Mouse (Mus musculus): ENCODE data around the gene Lrpprc. TPM values are rescaled to one million over a fixed set of nuclear protein-coding genes. Genes with fewer than 3 reads are reported as not detected.
"Not testable (repeated sequence)": the region's sequence is repeated elsewhere in the genome, so short reads cannot be mapped to it uniquely, and the experiment has no call there.

The Lrpprc gene
- total RNA-seq (2021) (10 to 100 TPM; 67.1 to 72.5 TPM), polyA plus RNA-seq (2012; rRNA removed) (19.9 and 21.6 TPM in 2 replicates)
- long read RNA-seq, full-length matches to known transcripts = 59 of 77 reads
- long read RNA-seq, partial matches to known transcripts = 8 of 77 reads
- long read RNA-seq, other reads (novel, unspliced or antisense) = 10 of 77 reads

DNA sequence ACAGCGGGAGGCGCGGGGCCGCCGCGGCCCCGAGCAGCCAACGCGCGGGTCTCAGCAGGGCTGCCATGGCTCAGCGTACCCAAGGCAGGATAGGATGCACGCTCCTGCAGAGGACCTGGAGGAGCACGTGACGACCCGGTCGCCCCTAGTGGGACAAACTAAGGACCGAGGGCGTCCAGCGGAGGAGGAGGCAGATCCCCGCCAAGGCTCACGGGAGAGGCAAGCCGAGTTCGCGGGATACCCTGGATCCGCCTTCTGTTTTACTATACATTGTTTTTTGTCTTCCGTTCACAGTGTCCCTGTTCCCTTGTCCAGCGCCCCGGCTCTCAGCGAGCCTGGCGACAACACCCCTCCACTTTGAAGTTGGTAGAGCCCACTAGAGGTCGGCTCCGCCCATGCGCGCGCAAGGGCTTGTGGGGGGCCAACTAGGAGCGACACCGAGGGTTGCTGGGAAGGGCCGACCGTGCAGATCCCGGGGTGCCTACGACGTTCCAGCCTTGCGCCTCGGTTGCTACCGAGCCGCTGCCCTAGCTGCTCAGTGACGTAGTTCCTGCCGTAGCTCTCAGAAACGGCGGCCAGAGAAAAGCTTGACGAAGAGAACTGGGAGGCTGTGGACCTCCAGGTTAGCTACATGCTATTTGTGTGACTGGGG, at the start of gene Lrpprc:
TSS of gene Lrpprc (minus strand) at position 343 of the 652 bp plus-strand sequence.
- peak; percentile 95 for DNase-seq

DNA sequence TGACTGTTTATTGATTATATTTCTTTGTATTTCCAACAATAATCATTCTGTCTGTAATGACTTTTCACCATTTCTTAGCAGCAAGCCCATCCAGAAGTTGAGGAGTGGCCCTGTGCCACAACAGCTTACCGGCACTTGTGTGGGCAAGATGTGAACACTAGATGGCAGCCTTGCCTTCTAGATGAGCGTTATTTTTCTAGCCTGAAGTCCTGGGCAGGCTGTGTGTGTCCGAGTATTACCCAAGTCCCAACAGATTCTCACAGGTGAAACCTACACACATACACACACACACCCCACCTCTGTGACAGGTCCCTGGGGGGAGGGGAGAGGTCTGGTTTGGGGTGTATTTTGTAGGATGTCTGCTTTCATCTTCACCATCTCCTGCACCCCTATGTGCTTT, 47.2 kb upstream of the Lrpprc start:
- peak; percentile 71 for DNase-seq

DNA sequence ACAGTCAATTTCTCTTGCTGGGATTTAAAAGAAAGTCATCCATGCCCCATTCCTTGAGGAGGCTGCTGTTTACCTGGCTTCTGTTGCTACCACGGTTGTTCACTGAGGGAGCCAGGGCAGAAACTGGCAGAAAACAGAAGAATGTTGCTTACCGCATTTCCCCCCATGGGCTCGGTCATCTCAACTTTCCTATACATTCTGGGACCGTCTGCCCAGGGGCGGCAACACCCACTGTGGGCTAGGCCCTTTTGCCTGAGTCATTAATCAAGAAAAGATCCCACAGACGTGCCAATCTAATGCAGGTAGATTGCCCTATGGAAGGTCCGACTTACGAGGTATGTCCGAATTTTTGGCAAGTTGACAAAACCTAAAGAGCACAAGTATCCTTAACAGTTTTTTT, 44.7 kb upstream of the Lrpprc start:
- no peak for DNase-seq

DNA sequence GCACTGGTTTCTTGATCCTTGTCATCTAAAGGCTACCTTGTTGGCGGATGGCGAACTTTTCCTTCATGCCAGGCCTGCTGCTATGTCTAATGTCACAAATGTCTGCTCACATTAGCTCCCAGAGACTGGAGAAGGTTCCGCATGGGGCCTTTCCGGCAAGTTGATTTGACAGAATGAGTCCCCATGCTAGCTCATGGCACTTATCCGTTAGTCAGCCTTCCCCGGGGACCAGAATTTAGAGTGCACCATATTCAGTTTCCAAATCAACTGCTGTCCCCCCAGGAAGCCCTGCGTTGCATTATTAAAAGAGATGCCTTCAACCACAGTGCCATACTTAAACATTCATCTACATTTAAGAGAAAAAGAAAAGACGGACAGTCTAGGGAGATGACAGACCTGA, 41.8 kb upstream of the Lrpprc start:
- no peak for DNase-seq

DNA sequence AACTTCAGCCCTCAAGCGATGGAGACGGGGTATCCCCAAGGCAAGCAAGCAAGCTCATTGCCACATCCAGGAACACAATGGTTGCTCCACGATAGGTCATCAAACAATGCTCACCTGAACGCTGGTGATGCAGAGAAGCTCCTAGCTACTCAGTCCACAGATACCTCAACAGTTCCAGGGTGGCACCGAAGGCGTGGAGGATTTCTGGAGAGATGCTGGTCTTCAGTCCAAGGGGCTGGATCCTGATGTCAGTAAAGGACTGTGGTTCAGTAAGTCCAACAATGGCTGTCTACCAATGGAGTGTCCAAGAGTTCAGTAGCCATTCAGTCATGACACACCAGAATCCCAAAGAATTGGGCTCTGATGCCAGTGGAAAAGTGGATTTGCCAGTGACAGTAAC, 37.7 kb upstream of the Lrpprc start:
- DNase-seq = no peak

DNA sequence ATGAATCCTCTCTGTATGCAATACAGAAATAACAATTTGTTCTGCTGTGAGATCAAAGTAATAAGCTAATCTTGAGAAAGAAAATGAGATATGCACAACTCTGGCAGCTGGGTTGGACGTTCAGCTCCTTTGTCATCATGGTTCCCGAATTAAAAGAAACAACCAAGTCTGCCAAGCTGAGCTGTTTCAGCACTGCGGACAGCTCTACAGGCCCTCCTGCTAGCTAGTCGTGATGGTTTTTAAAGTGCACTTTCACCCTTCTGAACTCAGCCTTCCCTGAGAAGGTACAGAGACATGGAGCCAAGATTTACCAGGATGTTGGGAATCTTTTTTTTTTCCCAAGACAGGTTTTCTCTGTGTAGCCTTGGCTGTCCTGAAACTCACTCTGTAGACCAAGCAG, 30.0 kb upstream of the Lrpprc start:
- DNase-seq = peak; percentile 6

DNA sequence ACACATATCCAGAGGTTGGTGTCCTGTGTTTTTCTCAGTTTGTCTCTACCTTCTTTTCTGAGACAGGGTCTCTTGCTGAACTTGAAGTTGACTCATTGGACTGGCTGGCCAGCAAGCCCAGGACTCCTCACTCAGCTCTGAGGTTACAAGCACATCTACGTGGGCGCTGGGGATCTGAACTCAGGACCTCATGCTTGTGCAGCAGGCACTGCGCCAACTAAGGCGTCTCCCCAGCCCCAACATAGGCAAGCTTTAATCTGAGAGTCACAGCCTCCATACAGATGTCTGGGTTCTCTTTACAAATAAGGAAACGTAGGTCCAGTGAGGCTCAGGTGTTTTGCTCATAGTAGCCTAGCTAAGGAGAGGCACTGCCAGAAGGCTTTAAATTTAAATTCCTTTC, 27.8 kb upstream of the Lrpprc start:
- DNase-seq = no peak

DNA sequence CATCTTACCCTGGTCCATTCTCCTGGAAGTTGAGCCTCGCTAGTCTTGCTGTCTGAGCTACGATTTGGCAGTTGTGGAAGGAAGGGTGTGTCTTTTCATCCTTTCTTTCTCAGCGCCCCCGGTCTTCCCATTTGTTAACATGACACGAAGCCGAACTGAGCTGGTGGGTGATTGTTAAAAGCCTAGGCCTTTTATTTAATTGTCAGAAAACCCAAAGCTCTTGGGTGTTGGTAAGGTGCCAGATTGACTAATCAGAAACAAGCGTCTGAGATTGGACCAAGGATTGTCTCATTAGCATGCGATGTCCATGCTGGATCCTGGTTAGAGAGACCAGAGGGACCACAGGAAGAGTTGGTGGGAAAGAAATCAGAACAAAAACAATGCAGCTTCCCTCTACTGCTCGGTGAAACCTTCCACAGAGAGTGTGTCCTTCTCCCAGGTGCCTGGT, 25.4 kb upstream of the Lrpprc start:
- no peak for DNase-seq

DNA sequence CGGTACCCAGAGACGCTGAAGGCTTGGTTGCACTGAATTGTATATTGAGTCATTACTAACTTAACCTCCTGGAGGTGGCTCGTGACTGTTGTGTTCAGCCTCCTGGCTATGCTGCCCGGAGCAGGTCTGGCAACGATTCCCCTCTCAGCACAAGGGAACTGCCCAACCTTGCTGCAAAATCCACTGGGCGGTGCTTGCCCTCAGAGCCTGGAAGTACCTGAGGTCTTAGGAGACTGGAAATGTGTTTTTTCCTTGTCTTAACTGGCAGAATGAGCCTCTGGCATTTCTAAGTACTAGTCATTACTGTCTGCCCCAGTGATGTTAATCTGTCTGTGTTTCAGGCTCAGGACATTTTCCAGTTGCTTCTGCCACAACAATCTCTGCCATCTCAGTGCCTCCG, 24.3 kb upstream of the Lrpprc start:
- no peak for DNase-seq

DNA sequence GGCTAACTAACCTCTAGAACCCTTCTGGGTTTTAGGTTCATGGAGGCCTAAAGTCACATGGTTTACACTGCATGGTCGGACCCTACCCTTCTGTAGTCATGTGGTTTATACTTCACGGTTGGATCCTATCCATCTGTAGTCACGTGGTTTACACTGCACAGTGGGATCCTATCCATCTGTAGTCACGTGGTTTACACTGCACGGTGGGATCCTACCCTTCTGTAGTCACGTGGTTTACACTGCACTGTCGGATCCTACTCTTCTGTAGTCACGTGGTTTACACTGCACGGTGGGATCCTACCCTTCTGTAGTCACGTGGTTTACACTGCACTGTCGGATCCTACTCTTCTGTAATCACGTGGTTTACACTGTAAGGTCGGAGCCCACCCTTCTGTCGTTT, 23.6 kb upstream of the Lrpprc start:
- DNase-seq = not testable (repeated sequence)

DNA sequence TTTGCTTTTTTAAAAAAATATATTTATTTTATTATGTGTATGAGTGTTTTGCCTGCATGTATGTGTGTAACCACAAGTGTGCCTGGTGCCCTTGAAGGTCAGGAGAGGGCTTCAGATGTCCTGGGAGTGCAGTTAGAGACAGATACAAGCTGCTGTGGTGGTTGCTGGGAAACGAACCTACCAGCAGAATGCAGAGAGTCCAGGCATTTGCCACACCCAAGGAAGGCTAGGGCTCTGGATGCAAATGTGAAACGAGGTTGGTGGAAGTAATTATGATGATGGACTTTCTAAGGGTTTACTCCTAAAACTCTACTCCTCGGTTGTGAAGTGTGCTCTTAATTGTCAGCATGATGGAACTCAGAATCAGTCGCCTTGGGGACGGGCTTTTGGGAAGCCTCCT, 1.4 kb upstream of the Lrpprc start:
- no peak for DNase-seq

DNA sequence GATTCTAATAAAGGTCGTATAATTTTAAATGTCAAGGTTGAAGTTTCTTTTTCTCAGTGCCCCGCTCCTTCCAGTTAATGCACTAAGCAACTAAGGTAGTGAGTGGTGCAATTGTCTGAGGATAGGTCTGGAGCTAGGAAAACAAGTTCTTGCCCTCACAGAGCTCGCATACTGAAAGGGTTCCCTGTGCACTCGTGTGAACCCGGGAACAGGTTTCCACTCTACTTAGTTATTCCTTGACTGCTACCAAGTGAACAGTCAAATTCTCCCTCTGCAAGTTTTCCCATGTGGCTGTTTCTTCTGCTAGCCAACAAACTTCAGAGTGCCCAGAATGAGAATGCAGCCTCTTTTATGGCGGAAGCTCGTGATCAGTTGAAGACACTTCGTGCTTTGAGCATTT, 567 bp upstream of the Lrpprc start:
- no peak for DNase-seq

DNA sequence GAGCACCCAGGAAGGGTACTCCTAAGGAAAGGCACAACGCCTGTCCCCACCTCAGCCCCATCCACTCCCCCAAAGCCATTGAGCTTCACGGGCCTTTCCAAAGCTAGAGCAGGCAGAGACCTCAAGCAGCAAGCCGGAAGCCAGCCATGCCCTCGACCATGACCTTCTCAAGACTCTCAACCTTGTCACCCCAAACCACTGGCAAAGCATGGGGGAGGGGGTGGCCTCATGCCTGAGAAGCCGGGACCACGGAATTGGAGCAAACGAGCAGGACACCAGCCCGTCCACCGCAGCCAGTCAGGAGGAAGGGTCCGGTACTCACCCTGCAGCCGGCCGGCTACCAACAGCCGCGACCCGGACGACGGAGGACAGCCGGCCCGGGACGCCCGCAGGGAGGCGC, 546 bp downstream of the Lrpprc start:
- no peak for DNase-seq

DNA sequence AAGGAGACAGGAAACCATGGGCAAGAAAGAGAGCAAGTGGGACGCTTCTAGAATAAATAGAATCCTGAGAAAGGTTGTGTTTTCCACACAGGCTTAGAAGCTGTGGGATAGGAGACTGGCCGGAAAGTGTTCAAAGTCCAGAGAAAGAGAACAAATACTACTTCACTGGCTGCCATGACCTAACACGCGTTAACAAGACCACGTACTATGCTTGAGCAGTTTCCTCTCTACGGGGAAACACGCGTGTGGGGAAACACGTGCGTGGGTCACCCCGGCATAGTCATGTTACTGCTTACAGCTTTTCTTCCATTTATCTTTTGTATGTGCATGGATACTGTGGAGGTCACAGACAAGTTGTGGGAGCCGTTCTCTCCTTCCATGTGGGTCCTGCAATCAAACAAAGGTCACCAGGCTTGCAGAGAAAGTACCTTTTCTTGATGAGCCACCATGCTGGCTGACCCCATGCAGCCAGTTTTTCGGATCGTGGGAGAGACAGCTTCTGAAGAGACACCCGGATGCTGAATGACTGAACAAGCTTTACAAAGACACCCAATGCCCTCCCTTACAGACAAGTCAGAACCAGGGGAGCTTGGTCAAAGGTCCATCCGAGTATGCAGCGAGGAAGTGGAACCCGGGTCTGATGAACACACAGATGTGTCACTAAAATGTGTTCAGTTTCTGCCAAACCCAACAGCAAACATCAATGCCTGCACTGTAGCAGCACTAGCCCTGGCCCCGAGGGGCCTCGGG, 2.0 kb downstream of the Lrpprc start:
- no peak for DNase-seq

DNA sequence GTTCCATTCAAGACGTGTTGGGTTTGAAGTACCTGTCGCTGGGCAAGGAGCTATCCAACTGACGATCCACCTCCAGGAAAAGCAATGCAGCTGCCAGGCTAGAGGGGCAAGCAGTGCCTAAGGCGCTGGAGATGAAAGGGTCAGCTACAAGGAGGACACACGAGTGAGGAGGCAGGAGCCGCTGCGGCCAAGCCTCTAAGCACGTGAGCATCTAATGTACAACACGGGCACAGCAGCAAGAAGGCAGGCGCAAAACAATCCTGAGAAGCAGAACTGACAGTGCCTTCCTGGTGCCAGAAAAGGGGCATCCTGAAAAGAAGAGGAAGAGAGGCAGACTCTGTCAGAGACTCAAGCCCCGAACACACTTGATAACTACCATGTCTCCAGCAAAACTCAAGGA, 3.1 kb downstream of the Lrpprc start:
- DNase-seq = no peak

DNA sequence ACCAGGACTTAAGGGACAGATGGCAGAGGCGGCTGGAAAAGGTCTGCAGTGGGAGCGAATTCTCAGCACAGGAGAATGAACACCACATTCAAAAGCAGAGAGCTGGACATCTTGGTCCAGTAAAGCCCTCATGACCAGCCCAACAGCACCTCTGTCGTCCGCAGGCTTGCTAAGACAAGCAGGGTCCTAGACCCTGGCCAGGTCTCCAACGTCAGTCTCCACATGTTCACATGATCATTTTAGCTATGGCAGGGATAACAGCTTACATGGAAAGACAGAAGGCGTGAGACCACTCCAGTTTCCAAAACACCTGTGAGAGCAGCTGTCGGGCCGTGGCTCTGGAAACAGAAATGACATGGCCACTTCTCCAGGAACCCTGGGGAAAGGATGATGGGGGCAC, 3.7 kb downstream of the Lrpprc start:
- DNase-seq = no peak

DNA sequence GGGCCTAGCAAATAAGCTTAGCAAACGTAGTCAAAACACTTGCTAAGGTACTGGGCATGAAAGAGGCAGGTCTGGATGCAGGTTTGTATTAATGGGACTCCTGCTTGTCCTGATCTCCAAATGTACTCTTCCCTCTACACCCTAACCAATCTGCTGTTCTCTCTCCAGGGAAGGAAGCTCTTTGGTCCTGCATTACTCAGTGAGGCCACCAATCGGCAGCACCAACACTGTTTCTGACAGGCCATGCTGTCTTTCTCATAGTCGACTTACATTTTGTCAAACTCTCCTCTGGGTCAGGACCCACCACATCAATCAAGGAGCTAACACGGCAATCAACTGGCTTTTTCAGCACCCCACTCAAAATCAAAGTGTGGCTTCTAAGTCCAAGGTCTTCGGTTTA, 5.4 kb downstream of the Lrpprc start:
- DNase-seq = no peak

DNA sequence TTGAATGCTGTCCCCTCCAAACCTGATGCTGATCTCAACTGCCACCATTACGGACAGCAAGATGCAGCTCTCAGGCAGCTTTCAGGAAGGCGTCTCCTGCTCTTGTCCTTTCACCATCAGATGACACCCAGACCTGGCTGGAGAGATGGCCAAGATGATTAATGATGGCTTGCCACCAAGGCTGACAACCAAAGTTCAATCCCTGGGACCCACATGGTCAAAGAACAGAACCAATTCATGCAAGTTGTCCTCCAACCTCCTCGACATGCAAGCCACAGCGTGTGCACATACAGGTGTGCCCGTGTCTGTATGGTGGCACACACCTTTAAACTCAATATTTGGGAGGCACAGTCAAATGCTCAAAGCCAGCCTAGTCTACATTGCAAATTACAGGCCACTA, 7.1 kb downstream of the Lrpprc start:
- no peak for DNase-seq

DNA sequence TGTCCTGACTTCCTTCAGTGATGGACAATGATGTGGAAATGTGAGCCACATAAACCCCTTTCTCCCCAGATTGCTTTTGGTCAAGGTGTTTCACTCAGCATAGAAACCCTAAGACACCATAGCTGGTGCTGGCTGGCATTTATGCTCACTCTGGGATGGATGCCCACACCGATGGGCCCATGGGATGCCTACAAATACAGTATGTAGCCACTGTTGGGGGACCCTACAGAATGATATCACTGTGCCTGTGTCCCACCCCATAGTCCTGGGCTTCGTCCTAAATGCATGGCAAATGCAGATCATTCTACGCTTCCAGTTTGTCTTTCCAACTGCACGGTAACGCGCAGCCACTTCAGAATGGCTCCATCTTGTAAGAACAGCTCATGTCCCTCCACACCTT, 10.3 kb downstream of the Lrpprc start:
- no peak for DNase-seq

DNA sequence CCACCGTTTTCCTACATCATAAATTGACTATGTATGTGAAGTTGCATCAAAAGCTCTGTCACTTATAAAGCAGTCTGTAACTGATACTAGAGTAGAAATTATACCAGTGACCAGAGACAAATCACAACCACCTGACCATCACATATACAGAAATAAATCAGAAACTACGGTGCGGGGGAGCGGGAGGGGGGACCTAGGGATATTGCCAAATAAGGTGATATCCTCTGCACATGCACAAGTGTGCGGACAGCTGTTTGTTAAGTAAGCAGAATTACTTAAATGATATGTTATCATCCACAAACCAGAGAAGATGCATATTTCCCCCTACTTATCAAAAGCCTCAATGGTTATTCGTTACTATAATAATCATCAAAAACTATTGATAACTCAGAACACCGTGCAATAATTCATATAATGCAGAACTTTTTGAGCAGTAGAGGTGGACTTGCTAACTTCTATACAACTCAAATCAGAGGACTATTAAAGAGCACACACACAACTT, 12.1 kb downstream of the Lrpprc start:
- no peak for DNase-seq

DNA sequence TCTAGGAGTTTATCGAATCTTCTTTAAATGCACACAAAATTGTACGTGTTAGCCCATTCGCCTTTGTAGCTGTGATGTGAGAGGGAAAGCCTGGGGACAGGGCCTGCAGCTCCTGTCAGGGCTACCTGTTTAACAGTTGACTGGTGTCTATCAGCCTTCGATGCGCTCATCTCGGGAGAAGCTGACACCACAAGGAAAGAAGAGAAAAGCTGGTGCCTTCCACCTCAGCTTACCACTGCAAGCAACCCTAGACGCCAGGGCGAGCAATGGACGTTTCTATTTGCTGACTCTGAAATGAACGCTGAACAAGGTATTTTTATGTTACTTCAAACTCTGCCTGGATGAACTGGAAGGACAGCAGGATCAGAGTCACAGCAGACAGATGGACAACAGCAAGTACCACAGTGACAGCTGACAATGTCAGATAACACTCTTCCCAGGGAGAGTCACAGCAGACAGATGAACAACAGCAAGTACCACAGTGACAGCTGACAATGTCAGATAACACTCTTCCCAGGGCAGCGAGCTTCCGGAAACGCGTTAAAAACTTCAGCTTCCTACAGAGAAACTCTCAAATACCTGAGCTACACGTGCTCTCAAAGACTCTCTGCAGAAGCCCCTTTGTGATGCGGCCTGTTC, 14.1 kb downstream of the Lrpprc start:
- no peak for DNase-seq

DNA sequence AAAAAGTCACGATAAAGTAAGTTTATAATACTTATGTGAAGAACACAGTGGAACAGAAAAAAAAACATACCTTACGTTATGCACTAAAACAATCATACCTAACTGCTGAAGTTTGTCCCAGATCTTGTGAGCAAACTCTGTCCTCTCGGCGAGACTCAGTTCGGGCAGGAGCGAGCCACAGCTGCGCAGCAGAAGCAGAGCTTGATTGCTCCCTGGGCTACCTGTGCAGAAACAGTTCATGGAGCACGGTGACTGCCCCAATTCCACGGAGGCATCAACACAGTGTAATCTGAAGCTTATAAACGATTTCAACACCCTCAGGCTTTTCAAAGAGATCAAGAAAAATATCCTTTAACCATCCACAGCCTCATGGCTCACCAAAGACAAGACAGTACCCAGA, 15.3 kb downstream of the Lrpprc start:
- no peak for DNase-seq

DNA sequence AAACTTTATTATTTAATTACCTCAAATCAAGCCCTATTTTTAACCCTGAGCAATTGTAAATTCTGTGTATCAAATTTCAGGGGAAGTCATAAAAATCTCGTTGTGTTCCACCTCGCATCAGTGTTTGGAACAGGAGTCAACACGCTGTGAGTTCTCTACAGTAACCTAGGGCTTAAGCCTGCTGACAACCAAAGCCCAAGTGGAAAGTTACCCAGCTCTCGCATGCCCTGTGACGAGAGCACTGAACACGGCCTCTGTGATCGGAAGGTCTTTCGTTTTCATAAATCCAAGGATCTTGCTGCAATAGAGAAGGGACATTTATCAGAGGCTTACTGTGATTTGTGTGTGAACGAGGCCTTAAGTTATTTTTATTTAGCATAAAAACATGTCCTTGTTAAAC, 18.7 kb downstream of the Lrpprc start:
- DNase-seq = peak; percentile 25

Measured in adrenal gland, adult 2 months (tissue).